Mouse (Mus musculus) thymus, adult 2 months (tissue): ENCODE results near the gene Slc25a20.

Experiments
- CTCF ChIP-seq: fragments of 200-500 bp; IDR thresholded peaks from 2 replicates; pipeline ENCODE4 v1.5.1; 2012; ENCODE audit warnings: mild to moderate bottlenecking, control low read depth, low read length, moderate library complexity, borderline replicate concordance; ENCODE audit not compliant: control insufficient read depth, poor library complexity, insufficient read depth; ENCODE audit errors: extremely low read depth
- POLR2A ChIP-seq: fragments of 200-500 bp; IDR thresholded peaks from 2 replicates; pipeline ENCODE4 v1.6.1; 2012; ENCODE audit warnings: mild to moderate bottlenecking, low read length, control low read depth, moderate library complexity; ENCODE audit not compliant: control insufficient read depth, poor library complexity, insufficient read depth; ENCODE audit errors: extremely low read depth

GRCm38 (mm10) chr9:108687686-108688085 lies 25.8 kb downstream of the Slc25a20 start:
- TF ChIP-seq CTCF (no peak), POLR2A (no peak)
